Mouse (Mus musculus): ENCODE data around the gene Opcml. TPM values are rescaled to one million over a fixed set of nuclear protein-coding genes. Genes with fewer than 3 reads are reported as not detected.
A peak's percentile ranks its signal among the peaks of the same experiment; 100 is the strongest.

The Opcml gene
- total and polyA plus RNA-seq, 2 experiments from 2014 or later, result 48.3 to 140 TPM

GRCm38 (mm10) chr9:28789439-28789838 is 998.9 kb downstream of the Opcml start:
- TF ChIP-seq CTCF (IDR thresholded peaks at IDR 0.05; ENCODE audit: low read depth), result 0 out of 2 replicates have a peak, but pooled peaks have one; percentile 9
- no peaks in the 10 kb centered on the region for H3K4me1 ChIP-seq (ENCODE audit: insufficient read depth)
- H3K9me3 ChIP-seq (ENCODE audit: low read length), result no peaks in the 10 kb centered on the region
- H3K9ac ChIP-seq, result no peak overlapping the region
- ATAC-seq (no peak), DNase-seq (no peak)
- no peaks in the 10 kb centered on the region for H3K27me3 ChIP-seq (ENCODE audit: insufficient read depth, low read length)
- 77% methylated on average over 1 of the region's 1 CpGs for WGBS
- H3K4me3 ChIP-seq (ENCODE audit: low read depth, low read length), result no peak overlapping the region
- no peak overlapping the region for H3K27ac ChIP-seq (ENCODE audit: low read depth, low read length)
- no peaks in the 10 kb centered on the region for H3K36me3 ChIP-seq (ENCODE audit: insufficient read depth)
- no peak overlapping the region for H3K4me2 ChIP-seq (ENCODE audit: low read depth)

GRCm38 (mm10) chr9:28800100-28800499 is 1009.5 kb downstream of the Opcml start:
- Histone ChIP-seq H3K27me3 (ENCODE audit: insufficient read depth, low read length) (no peaks in the 10 kb centered on the region), H3K36me3 (ENCODE audit: insufficient read depth) (no peaks in the 10 kb centered on the region), H3K4me1 (ENCODE audit: insufficient read depth) (no peaks in the 10 kb centered on the region), H3K9me3 (ENCODE audit: low read length) (no peaks in the 10 kb centered on the region), H3K4me2 (ENCODE audit: low read depth) (no peak overlapping the region), H3K4me3 (ENCODE audit: low read depth, low read length) (no peak overlapping the region), H3K9ac (no peak overlapping the region), H3K27ac (ENCODE audit: low read depth, low read length) (no peak overlapping the region)
- TF ChIP-seq CTCF (IDR thresholded peaks at IDR 0.05; ENCODE audit: low read depth), result no peak
- ATAC-seq, result no peak
- WGBS, result 18% methylated on average over 2 of the region's 2 CpGs
- DNase-seq, result no peak

GRCm38 (mm10) chr9:28806666-28807065 is 1016.1 kb downstream of the Opcml start:
- TF ChIP-seq CTCF (IDR thresholded peaks at IDR 0.05; ENCODE audit: low read depth), result no peak
- H3K27me3 ChIP-seq (ENCODE audit: insufficient read depth, low read length), result no peaks in the 10 kb centered on the region
- DNase-seq, result no peak
- H3K9me3 ChIP-seq (ENCODE audit: low read length), result no peaks in the 10 kb centered on the region
- H3K4me3 ChIP-seq (ENCODE audit: low read depth, low read length), result no peak overlapping the region
- H3K9ac ChIP-seq, result no peak overlapping the region
- no peak overlapping the region for H3K27ac ChIP-seq (ENCODE audit: low read depth, low read length)
- no peaks in the 10 kb centered on the region for H3K36me3 ChIP-seq (ENCODE audit: insufficient read depth)
- H3K4me2 ChIP-seq (ENCODE audit: low read depth), result no peak overlapping the region
- H3K4me1 ChIP-seq (ENCODE audit: insufficient read depth), result no peaks in the 10 kb centered on the region
- ATAC-seq, result no peak

DNA sequence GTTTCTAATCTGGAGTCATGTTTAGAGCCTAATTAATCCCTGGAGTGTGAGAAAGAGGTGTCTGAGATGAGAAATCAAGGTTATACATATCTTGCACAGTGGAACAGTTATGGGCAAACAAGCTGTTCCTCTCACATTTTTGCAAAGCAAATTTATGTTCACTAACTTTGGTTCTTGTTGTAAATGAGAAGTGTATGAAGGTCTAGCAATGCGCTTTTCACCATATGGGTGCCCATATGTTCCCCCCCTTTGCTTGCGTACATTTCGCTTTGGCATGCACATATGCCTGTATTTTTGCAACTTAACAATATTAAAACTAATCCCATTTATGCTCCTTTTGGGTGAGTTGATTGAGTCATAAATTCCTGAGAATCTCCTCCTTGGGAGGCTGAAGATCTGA is 1031.5 kb downstream of the Opcml start:
- H3K9me3 ChIP-seq (ENCODE audit: low read length), result no peaks in the 10 kb centered on the region
- DNase-seq, result peak; percentile 70

DNA sequence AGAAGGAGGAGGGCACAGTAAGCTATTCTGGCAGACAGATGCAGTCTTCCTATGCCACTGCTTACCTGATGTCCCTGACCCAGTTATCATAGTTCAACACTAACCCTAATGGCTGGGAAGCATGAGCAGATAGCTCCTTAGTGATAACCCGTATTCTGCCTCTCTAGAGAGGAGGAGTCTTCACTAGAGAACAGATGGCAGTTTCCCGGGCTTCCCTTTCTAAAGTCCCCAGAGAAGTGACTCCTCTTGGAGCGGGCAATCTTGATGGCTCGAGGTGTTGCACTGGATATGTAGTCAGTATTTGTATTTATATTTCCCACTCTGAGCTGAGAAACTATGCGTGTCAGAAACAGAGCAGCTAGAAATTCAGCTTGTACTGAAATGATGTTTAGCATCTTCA is 1031.9 kb downstream of the Opcml start:
- Histone ChIP-seq H3K4me3 (ENCODE audit: low read depth, low read length) (no peak overlapping the region), H3K36me3 (ENCODE audit: insufficient read depth) (no peaks in the 10 kb centered on the region), H3K27ac (ENCODE audit: low read depth, low read length) (no peak overlapping the region), H3K27me3 (ENCODE audit: insufficient read depth, low read length) (no peaks in the 10 kb centered on the region), H3K9me3 (ENCODE audit: low read length) (no peaks in the 10 kb centered on the region), H3K9ac (no peak overlapping the region), H3K4me2 (ENCODE audit: low read depth) (no peak overlapping the region), H3K4me1 (ENCODE audit: insufficient read depth) (0 out of 2 replicates have a peak, but pooled peaks cover 4% of the 10 kb centered on the region)
- 63% methylated on average over 5 of the region's 5 CpGs for WGBS
- DNase-seq, result peak; percentile 21
- TF ChIP-seq CTCF (IDR thresholded peaks at IDR 0.05; ENCODE audit: low read depth), result no peak
- ATAC-seq, result peak; percentile 36

More for the DNA sequence above, 1031.5 kb downstream of the Opcml start:
- H3K36me3 ChIP-seq (ENCODE audit: insufficient read depth), result no peaks in the 10 kb centered on the region
- no peak overlapping the region for H3K27ac ChIP-seq (ENCODE audit: low read depth, low read length)
- ATAC-seq, result peak; percentile 66; the same call in 1 of the 2 replicates
- no peak overlapping the region for H3K9ac ChIP-seq
- H3K4me3 ChIP-seq (ENCODE audit: low read depth, low read length), result no peak overlapping the region
- no peaks in the 10 kb centered on the region for H3K27me3 ChIP-seq (ENCODE audit: insufficient read depth, low read length)
- no peak overlapping the region for H3K4me2 ChIP-seq (ENCODE audit: low read depth)
- WGBS, result 75% methylated on average over 3 of the region's 3 CpGs
- TF ChIP-seq CTCF (IDR thresholded peaks at IDR 0.05; ENCODE audit: low read depth), result no peak
- 0 out of 2 replicates have a peak, but pooled peaks cover 4% of the 10 kb centered on the region for H3K4me1 ChIP-seq (ENCODE audit: insufficient read depth)

DNA sequence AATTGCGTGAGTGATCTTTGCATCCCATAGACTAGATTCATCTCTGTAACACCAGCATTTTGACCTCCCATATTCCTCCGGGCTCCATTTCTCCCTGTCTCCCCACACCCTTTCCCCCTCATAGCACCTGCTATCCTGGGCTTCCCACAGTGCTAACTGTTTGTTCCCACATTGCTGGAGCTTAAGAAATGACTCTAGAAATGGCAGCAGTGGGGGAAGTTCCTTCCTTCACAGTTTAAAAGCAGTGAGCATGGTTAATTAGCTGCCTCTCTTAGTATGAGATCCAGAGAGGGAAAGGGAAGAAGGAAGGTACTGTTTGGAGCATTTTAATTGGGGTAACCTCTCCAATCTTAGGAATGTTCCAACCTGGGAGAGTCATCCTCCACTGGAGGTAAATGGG is 1035.2 kb downstream of the Opcml start:
- TF ChIP-seq CTCF (IDR thresholded peaks at IDR 0.05; ENCODE audit: low read depth), result no peak
- Histone ChIP-seq H3K4me1 (ENCODE audit: insufficient read depth) (0 out of 2 replicates have a peak, but pooled peaks cover 4% of the 10 kb centered on the region), H3K4me2 (ENCODE audit: low read depth) (no peak overlapping the region), H3K36me3 (ENCODE audit: insufficient read depth) (no peaks in the 10 kb centered on the region), H3K9me3 (ENCODE audit: low read length) (no peaks in the 10 kb centered on the region), H3K27ac (ENCODE audit: low read depth, low read length) (no peak overlapping the region), H3K9ac (no peak overlapping the region), H3K4me3 (ENCODE audit: low read depth, low read length) (no peak overlapping the region), H3K27me3 (ENCODE audit: insufficient read depth, low read length) (no peaks in the 10 kb centered on the region)
- 84% methylated on average over 2 of the region's 2 CpGs for whole genome bisulfite sequencing
- ATAC-seq, result no peak
- no peak for DNase-seq

DNA sequence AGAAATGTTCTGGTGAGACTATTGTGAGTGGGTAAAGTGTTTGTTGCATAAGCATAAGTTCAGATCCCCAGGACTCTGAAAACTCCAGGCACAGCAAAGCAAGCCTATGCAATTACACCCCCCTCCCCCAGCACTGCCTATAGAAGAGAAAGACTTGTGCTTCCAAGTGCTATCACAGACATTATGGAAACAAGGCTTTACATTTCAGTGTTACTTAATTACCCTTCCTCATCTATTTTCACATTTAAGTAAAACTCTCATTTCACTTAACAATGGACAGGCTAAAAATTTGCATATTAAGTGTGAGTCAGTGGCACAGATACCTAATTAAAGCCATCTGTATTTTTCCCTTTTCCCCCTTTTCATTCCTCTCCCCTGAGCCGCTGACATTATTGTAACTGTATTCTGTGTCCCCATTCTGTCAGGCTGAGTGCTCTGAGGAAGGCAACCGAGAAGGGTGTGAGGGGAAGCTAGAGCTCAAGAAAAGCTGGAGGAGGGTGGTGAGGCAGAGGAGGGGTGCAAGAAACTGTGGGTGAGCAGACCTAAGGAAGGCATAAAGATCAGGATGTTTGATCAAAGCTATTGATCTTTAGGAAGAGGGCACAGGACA is 1055.5 kb downstream of the Opcml start:
- no peaks in the 10 kb centered on the region for H3K36me3 ChIP-seq (ENCODE audit: insufficient read depth)
- H3K27ac ChIP-seq (ENCODE audit: low read depth, low read length), result no peak overlapping the region
- no peak for ATAC-seq
- no peak for TF ChIP-seq CTCF (IDR thresholded peaks at IDR 0.05; ENCODE audit: low read depth)
- H3K9me3 ChIP-seq (ENCODE audit: low read length), result no peaks in the 10 kb centered on the region
- no peak overlapping the region for H3K4me3 ChIP-seq (ENCODE audit: low read depth, low read length)
- no peaks in the 10 kb centered on the region for H3K27me3 ChIP-seq (ENCODE audit: insufficient read depth, low read length)
- 8% methylated on average over 2 of the region's 2 CpGs for WGBS
- H3K9ac ChIP-seq, result no peak overlapping the region
- no peak for DNase-seq
- no peaks in the 10 kb centered on the region for H3K4me1 ChIP-seq (ENCODE audit: insufficient read depth)
- H3K4me2 ChIP-seq (ENCODE audit: low read depth), result no peak overlapping the region

All from forebrain, postnatal 0 days (tissue).